Mouse (Mus musculus) retina, embryonic 14.5 days (tissue): ENCODE results near the gene Gm14326.
"Not testable (repeated sequence)": the region's sequence is repeated elsewhere in the genome, so short reads cannot be mapped to it uniquely, and the experiment has no call there.

Source experiments
- DNase-seq: peaks from one replicate; pipeline ENCODE4 v3.0.0-alpha.2; 2015; ENCODE audit warnings: low spot score

Gm14326 gene

GRCm38 (mm10) chr2:177957145-177957544 is at the start of gene Gm14326:
Gene Gm14326 (minus strand): TSS chr2:177957297.
- peak; percentile 33 for DNase-seq

- DNase-seq, result not testable (repeated sequence)
Observed at GRCm38 (mm10) chr2:177974814-177975213, 17.7 kb upstream of the Gm14326 start.

GRCm38 (mm10) chr2:177956734-177957133 is 363 bp downstream of the Gm14326 start:
- peak; percentile 1 for DNase-seq

- not testable (repeated sequence) for DNase-seq
Observed at GRCm38 (mm10) chr2:177925563-177926103, 31.5 kb downstream of the Gm14326 start, which contains the start of gene Zfp972. Gene Zfp972 (minus strand): TSS chr2:177925613.

- DNase-seq, result not testable (repeated sequence)
Observed at GRCm38 (mm10) chr2:177903276-177903675, 53.8 kb downstream of the Gm14326 start.

- DNase-seq, result not testable (repeated sequence)
Observed at GRCm38 (mm10) chr2:177898171-177898570, 58.9 kb downstream of the Gm14326 start.

- DNase-seq, result not testable (repeated sequence)
Observed at GRCm38 (mm10) chr2:177897046-177897578, 60.0 kb downstream of the Gm14326 start, which contains the start of gene Gm14327. Gene Gm14327 (plus strand): TSS chr2:177897096.

GRCm38 (mm10) chr2:177887743-177888142 is 69.4 kb downstream of the Gm14326 start:
- DNase-seq, result not testable (repeated sequence)
